Mouse (Mus musculus): Measurements from ENCODE around the gene Barhl2. TPM values are rescaled to one million over a fixed set of nuclear protein-coding genes. Genes with fewer than 3 reads are reported as not detected.

Barhl2 gene
- total and polyA plus RNA-seq, 3 experiments, result not detected

DNA sequence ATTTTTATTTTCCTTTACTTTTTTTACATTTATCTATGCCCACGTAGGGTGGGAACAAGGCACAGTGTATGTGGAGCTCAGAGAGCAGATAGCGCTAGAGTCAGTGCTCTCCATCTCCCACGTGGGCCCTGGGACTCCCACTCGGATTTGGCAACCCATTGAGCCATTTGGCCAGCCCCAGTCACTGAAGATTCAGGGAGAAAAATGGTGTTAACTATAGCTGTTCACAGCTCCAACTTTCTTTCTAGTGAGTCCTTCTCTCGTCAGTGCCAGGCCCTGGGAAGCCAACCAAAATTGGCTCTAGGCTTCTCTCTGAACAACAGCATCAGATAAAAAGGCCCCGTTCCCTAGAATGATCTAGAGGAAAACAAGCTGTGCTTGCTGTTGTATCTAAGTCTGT is 42.2 kb downstream of the Barhl2 start:
- H3K27ac ChIP-seq (ENCODE audit: insufficient read depth, low read depth), result no peak overlapping the region
- H3K4me1 ChIP-seq (ENCODE audit: control insufficient read depth in 1 of 2, insufficient read depth in 2 of 2), result no peaks in the 10 kb centered on the region
- no peak overlapping the region for H3K4me3 ChIP-seq (replicated peaks in 1 of 3; ENCODE audit: low read depth in 2 of 3, low read length in 2 of 3, poor library complexity in 1 of 3)
- no peaks in the 10 kb centered on the region for H3K36me3 ChIP-seq (replicated peaks in 1 of 2; ENCODE audit: control insufficient read depth in 1 of 2, insufficient read depth in 1 of 2, low read length in 1 of 2)
- H3K9me3 ChIP-seq (replicated peaks; ENCODE audit: low read length), result peaks cover 2% of the 10 kb centered on the region
- H3K4me2 ChIP-seq (ENCODE audit: insufficient read depth, low read depth, poor library complexity, severe bottlenecking), result no peak overlapping the region
- dilution Hi-C loops (cut with MboI; ENCODE audit: extremely low pct_ligation_motif_present, extremely low pct_unique_long_range_greater_than_20kb, low sequenced_read_pairs) (no loop called here), in situ Hi-C loops (cut with MboI; ENCODE audit: low pct_ligation_motif_present, low pct_unique_long_range_greater_than_20kb, low sequenced_read_pairs) (no loop called here)
- no peak overlapping the region for H3K9ac ChIP-seq (ENCODE audit: insufficient read depth, low read depth)
- H3K79me2 ChIP-seq (replicated peaks; ENCODE audit: control insufficient read depth, extremely low read depth, insufficient read depth, poor library complexity, severe bottlenecking), result no peaks in the 10 kb centered on the region
- no peaks in the 10 kb centered on the region for H3K27me3 ChIP-seq (replicated peaks)
- TF ChIP-seq E2F4 (IDR thresholded peaks at IDR 0.05; ENCODE audit: insufficient replicate concordance, low read depth, low read length), result no peak
- no peak for TF ChIP-seq RAD21 (IDR thresholded peaks at IDR 0.05; ENCODE audit: low read depth, low read length)
- no peak for TF ChIP-seq MXI1 (IDR thresholded peaks at IDR 0.05; ENCODE audit: low read depth, low read length)
- no peak for TF ChIP-seq HCFC1 (IDR thresholded peaks at IDR 0.05; ENCODE audit: low read depth, low read length)
- no peak for TF ChIP-seq BHLHE40 (IDR thresholded peaks at IDR 0.05; ENCODE audit: low read depth, low read length)
- no peak for TF ChIP-seq MYC (IDR thresholded peaks at IDR 0.05; ENCODE audit: low read depth, low read length)
- no peak for TF ChIP-seq JUND (conservative IDR thresholded peaks at IDR 0.05; ENCODE audit: low read depth, low read length)
- no peak for TF ChIP-seq CHD1 (IDR thresholded peaks at IDR 0.05; ENCODE audit: low read depth, low read length)
- TF ChIP-seq CTCF (conservative IDR thresholded peaks at IDR 0.05 in 1 of 2, IDR thresholded peaks at IDR 0.05 in 1 of 2; ENCODE audit: low read depth in 2 of 2, low read length in 2 of 2), result no peak
- no peak for TF ChIP-seq POLR2AphosphoS2 (IDR thresholded peaks at IDR 0.05; ENCODE audit: low read depth, low read length)
- no peak for TF ChIP-seq ETS1 (conservative IDR thresholded peaks at IDR 0.05; ENCODE audit: low read depth, low read length)
- TF ChIP-seq ZC3H11A (IDR thresholded peaks at IDR 0.05; ENCODE audit: low read depth, low read length), result no peak
- TF ChIP-seq PAX5 (IDR thresholded peaks at IDR 0.05; ENCODE audit: low read length), result no peak
- no peak for TF ChIP-seq TCF12 (IDR thresholded peaks at IDR 0.05; ENCODE audit: low read depth, low read length)
- TF ChIP-seq SIN3A (IDR thresholded peaks at IDR 0.05; ENCODE audit: low read length), result no peak
- no peak for TF ChIP-seq KAT2A (IDR thresholded peaks at IDR 0.05; ENCODE audit: insufficient replicate concordance, low read length)
- no peak for DNase-seq (ENCODE audit: extremely low read depth)

- in situ Hi-C loops (cut with MboI; ENCODE audit: low pct_ligation_motif_present, low pct_unique_long_range_greater_than_20kb, low sequenced_read_pairs), result no loop called here
- Histone ChIP-seq H3K4me3 (replicated peaks in 1 of 3; ENCODE audit: low read depth in 2 of 3, low read length in 2 of 3, poor library complexity in 1 of 3) (no peak overlapping the region), H3K4me2 (ENCODE audit: insufficient read depth, low read depth, poor library complexity, severe bottlenecking) (no peak overlapping the region), H3K27me3 (replicated peaks) (no peaks in the 10 kb centered on the region), H3K9me3 (replicated peaks; ENCODE audit: low read length) (peaks cover 4% of the 10 kb centered on the region), H3K36me3 (replicated peaks in 1 of 2; ENCODE audit: control insufficient read depth in 1 of 2, insufficient read depth in 1 of 2, low read length in 1 of 2) (no peaks in the 10 kb centered on the region), H3K79me2 (replicated peaks; ENCODE audit: control insufficient read depth, extremely low read depth, insufficient read depth, poor library complexity, severe bottlenecking) (no peaks in the 10 kb centered on the region), H3K4me1 (ENCODE audit: control insufficient read depth in 1 of 2, insufficient read depth in 2 of 2) (no peaks in the 10 kb centered on the region), H3K27ac (ENCODE audit: insufficient read depth, low read depth) (no peak overlapping the region), H3K9ac (ENCODE audit: insufficient read depth, low read depth) (no peak overlapping the region)
- dilution Hi-C loops (cut with MboI; ENCODE audit: extremely low pct_ligation_motif_present, extremely low pct_unique_long_range_greater_than_20kb, low sequenced_read_pairs), result no loop called here
- DNase-seq (ENCODE audit: extremely low read depth), result no peak
- no peak for TF ChIP-seq IRF4 (IDR thresholded peaks at IDR 0.05; ENCODE audit: low read depth, low read length)
- TF ChIP-seq POLR2AphosphoS2 (IDR thresholded peaks at IDR 0.05; ENCODE audit: low read depth, low read length), result no peak
- no peak for TF ChIP-seq CHD1 (IDR thresholded peaks at IDR 0.05; ENCODE audit: low read depth, low read length)
- TF ChIP-seq ZKSCAN1 (IDR thresholded peaks at IDR 0.05; ENCODE audit: borderline replicate concordance, low read depth, low read length), result no peak
- TF ChIP-seq RAD21 (IDR thresholded peaks at IDR 0.05; ENCODE audit: low read depth, low read length), result no peak
- TF ChIP-seq KAT2A (IDR thresholded peaks at IDR 0.05; ENCODE audit: insufficient replicate concordance, low read length), result no peak
- TF ChIP-seq POLR2A (IDR thresholded peaks at IDR 0.05; ENCODE audit: low read depth, low read length), result no peak
- no peak for TF ChIP-seq MAFK (IDR thresholded peaks at IDR 0.05; ENCODE audit: insufficient replicate concordance, low read length)
- no peak for TF ChIP-seq MXI1 (IDR thresholded peaks at IDR 0.05; ENCODE audit: low read depth, low read length)
Observed at GRCm38 (mm10) chr5:106402761-106403160, 55.2 kb downstream of the Barhl2 start.

Other genes starting within 250 kb of the Barhl2 start
- gene Gm17304, start 150.9 kb upstream of the Barhl2 start, total RNA-seq (2012; rRNA removed), result not detected in 2 replicates
- not detected in 2 replicates for gene Gm17304, start 150.9 kb upstream of the Barhl2 start, total RNA-seq (2014; rRNA removed)
- gene Gm17304, start 150.9 kb upstream of the Barhl2 start, polyA plus RNA-seq (2012; ENCODE audit: insufficient read length, low read depth), result not detected in 2 replicates
- 15.1 and 19.2 TPM in 2 replicates for gene Zfp644, start 239.1 kb upstream of the Barhl2 start, total RNA-seq (2012; rRNA removed)
- gene Zfp644, start 239.1 kb upstream of the Barhl2 start, total RNA-seq (2014; rRNA removed), result 28.7 and 32.4 TPM in 2 replicates
- 15.4 and 17.7 TPM in 2 replicates for gene Zfp644, start 239.1 kb upstream of the Barhl2 start, polyA plus RNA-seq (2012; ENCODE audit: insufficient read length, low read depth)